Mouse (Mus musculus) myocyte (in vitro differentiated cells): ENCODE results near the gene Kif26b. TPM values are rescaled to one million over a fixed set of nuclear protein-coding genes. Genes with fewer than 3 reads are reported as not detected.

ENCODE experiments used
- H3K27me3 ChIP-seq: one replicate; pipeline ENCODE4 v1.6.1; 2011; ENCODE audit not compliant: control insufficient read depth, insufficient read depth, insufficient read length
- H3K36me3 ChIP-seq: one replicate; pipeline ENCODE4 v1.6.1; 2011; ENCODE audit not compliant: control insufficient read depth, insufficient read depth
- H3K4me2 ChIP-seq: one replicate; pipeline ENCODE4 v1.6.1; 2011; ENCODE audit warnings: low read depth, control low read depth
- H3K4me3 ChIP-seq: one replicate; pipeline ENCODE4 v1.5.1; 2011; ENCODE audit warnings: mild to moderate bottlenecking, control low read depth, moderate library complexity
- H3K79me2 ChIP-seq: one replicate; pipeline ENCODE4 v1.6.1; 2011; ENCODE audit not compliant: control insufficient read depth, insufficient read depth
- H3ac ChIP-seq: one replicate; pipeline ENCODE4 v1.6.1; 2011; ENCODE audit not compliant: control insufficient read depth, insufficient read length
- CEBPB ChIP-seq: IDR thresholded peaks from 2 replicates; pipeline ENCODE4 v1.6.1; 2011; ENCODE audit warnings: mild to moderate bottlenecking, moderate library complexity; ENCODE audit not compliant: poor library complexity, insufficient read depth, severe bottlenecking
- E2F4 ChIP-seq: IDR thresholded peaks from one replicate; pipeline ENCODE4 v1.6.1; 2011; ENCODE audit warnings: mild to moderate bottlenecking, control low read depth, moderate library complexity; ENCODE audit not compliant: insufficient read depth
- MAX ChIP-seq: IDR thresholded peaks from one replicate; pipeline ENCODE4 v1.6.1; 2011; ENCODE audit warnings: low read depth, mild to moderate bottlenecking, control low read depth
- MYOD1 ChIP-seq, 3 experiments: IDR thresholded peaks; one replicate each; pipeline ENCODE4 v1.6.1; 2011; ENCODE audit warnings: control low read depth in 2 of 3, low read depth in 2 of 3, mild to moderate bottlenecking in 2 of 3, moderate library complexity in 1 of 3; ENCODE audit not compliant: insufficient read length in 2 of 3, control insufficient read depth in 1 of 3
- MYOG ChIP-seq, 3 experiments: IDR thresholded peaks; one replicate each; pipeline ENCODE4 v1.6.1; 2011; ENCODE audit warnings: control low read depth in 2 of 3, low read depth in 2 of 3, mild to moderate bottlenecking in 2 of 3; ENCODE audit not compliant: insufficient read length in 2 of 3, control insufficient read depth in 1 of 3, insufficient read depth in 1 of 3
- POLR2A ChIP-seq: IDR thresholded peaks from one replicate; pipeline ENCODE4 v1.6.1; 2011; ENCODE audit warnings: low read depth, mild to moderate bottlenecking, control low read depth, moderate library complexity; ENCODE audit not compliant: insufficient read length
- POLR2AphosphoS2 ChIP-seq: IDR thresholded peaks from one replicate; pipeline ENCODE4 v1.6.1; 2011; ENCODE audit warnings: low read depth, control low read depth; ENCODE audit not compliant: insufficient read length
- REST ChIP-seq: IDR thresholded peaks from one replicate; pipeline ENCODE4 v1.6.1; 2011; ENCODE audit warnings: mild to moderate bottlenecking, control low read depth, moderate library complexity; ENCODE audit not compliant: insufficient read depth, insufficient read length
- SRF ChIP-seq: IDR thresholded peaks from one replicate; pipeline ENCODE4 v1.6.1; 2011; ENCODE audit warnings: low read depth; ENCODE audit not compliant: control insufficient read depth, insufficient read length
- TCF12 ChIP-seq: IDR thresholded peaks from one replicate; pipeline ENCODE4 v1.6.1; 2011; ENCODE audit warnings: mild to moderate bottlenecking, control low read depth; ENCODE audit not compliant: poor library complexity, insufficient read depth, severe bottlenecking
- TCF3 ChIP-seq: IDR thresholded peaks from one replicate; pipeline ENCODE4 v1.6.1; 2011; ENCODE audit warnings: low read depth, control low read depth; ENCODE audit not compliant: insufficient read length
- USF1 ChIP-seq: IDR thresholded peaks from one replicate; pipeline ENCODE4 v1.6.1; 2011; ENCODE audit warnings: low read depth, mild to moderate bottlenecking, control low read depth, moderate library complexity
- polyA plus RNA-seq: library from polyadenylated mRNA; unstranded; fragments of >200 nt; fragmentation: generic; extraction: Trizol; gene quantifications from one replicate; pipeline ENCODE4 v1.2.1, GENCODE M21; 2012; ENCODE audit warnings: missing spikeins

The Kif26b gene
- polyA plus RNA-seq, 1 experiment, result 5.9 TPM

- no peak overlapping the region for H3K4me3 ChIP-seq
- peak overlapping the region; percentile 62 for H3K4me2 ChIP-seq
- no peak overlapping the region for H3ac ChIP-seq
- no peaks in the 10 kb centered on the region for H3K36me3 ChIP-seq
- H3K79me2 ChIP-seq, result no peaks in the 10 kb centered on the region
- no peaks in the 10 kb centered on the region for H3K27me3 ChIP-seq
- TF ChIP-seq REST, result no peak
- TF ChIP-seq POLR2AphosphoS2, result no peak
- no peak for TF ChIP-seq TCF3
- no peak for TF ChIP-seq POLR2A
- TF ChIP-seq MYOG (IDR thresholded peaks at IDR 0.05; ENCODE audit: control insufficient read depth in 1 of 3, insufficient read depth in 1 of 3, insufficient read length in 2 of 3, low read depth in 2 of 3), result peak in 1 of 3 experiments; percentile 53
- TF ChIP-seq USF1, result no peak
- no peak for TF ChIP-seq MAX
- TF ChIP-seq MYOD1 (IDR thresholded peaks at IDR 0.05; ENCODE audit: control insufficient read depth in 1 of 3, insufficient read length in 2 of 3, low read depth in 2 of 3), result peak in 2 of 3 experiments; percentile 42 to 52
Observed at GRCm38 (mm10) chr1:178523152-178523551, 5.8 kb upstream of the Kif26b start.

GRCm38 (mm10) chr1:178527185-178527546 is 1.8 kb upstream of the Kif26b start:
- Histone ChIP-seq H3K36me3 (no peaks in the 10 kb centered on the region), H3ac (no peak overlapping the region), H3K4me3 (peak overlapping the region; percentile 76), H3K4me2 (peak overlapping the region; percentile 100), H3K27me3 (no peaks in the 10 kb centered on the region), H3K79me2 (peaks cover 5% of the 10 kb centered on the region)
- TF ChIP-seq MYOD1 (IDR thresholded peaks at IDR 0.05; ENCODE audit: control insufficient read depth in 1 of 3, insufficient read length in 2 of 3, low read depth in 2 of 3) (no peak), SRF (no peak), CEBPB (no peak), TCF12 (no peak), POLR2A (no peak), USF1 (no peak), REST (no peak), E2F4 (no peak), POLR2AphosphoS2 (no peak), MYOG (IDR thresholded peaks at IDR 0.05; ENCODE audit: control insufficient read depth in 1 of 3, insufficient read depth in 1 of 3, insufficient read length in 2 of 3, low read depth in 2 of 3) (no peak), MAX (no peak), TCF3 (no peak)

- Histone ChIP-seq H3K27me3 (no peaks in the 10 kb centered on the region), H3K79me2 (peaks cover 5% of the 10 kb centered on the region), H3K4me2 (peak overlapping the region; percentile 100), H3K4me3 (peak overlapping the region; percentile 76), H3K36me3 (no peaks in the 10 kb centered on the region), H3ac (peak overlapping the region; percentile 61)
- TF ChIP-seq MAX, result no peak
- no peak for TF ChIP-seq E2F4
- TF ChIP-seq MYOD1 (IDR thresholded peaks at IDR 0.05; ENCODE audit: control insufficient read depth in 1 of 3, insufficient read length in 2 of 3, low read depth in 2 of 3), result peak in 2 of 3 experiments; percentile 88 to 94
- TF ChIP-seq TCF12, result peak; percentile 44
- no peak for TF ChIP-seq CEBPB
- TF ChIP-seq POLR2A, result peak; percentile 27
- TF ChIP-seq POLR2AphosphoS2, result no peak
- peak in 2 of 3 experiments; percentile 80 to 82 for TF ChIP-seq MYOG (IDR thresholded peaks at IDR 0.05; ENCODE audit: control insufficient read depth in 1 of 3, insufficient read depth in 1 of 3, insufficient read length in 2 of 3, low read depth in 2 of 3)
Observed at GRCm38 (mm10) chr1:178527547-178528361, 1.2 kb upstream of the Kif26b start.

GRCm38 (mm10) chr1:178529512-178530300 is 781 bp downstream of the Kif26b start:
- Histone ChIP-seq H3K4me2 (peak overlapping the region; percentile 100), H3K4me3 (peak overlapping the region; percentile 76), H3ac (peak overlapping the region; percentile 61), H3K79me2 (peaks cover 5% of the 10 kb centered on the region), H3K36me3 (no peaks in the 10 kb centered on the region), H3K27me3 (no peaks in the 10 kb centered on the region)
- TF ChIP-seq E2F4, result no peak
- no peak for TF ChIP-seq POLR2A
- TF ChIP-seq SRF, result no peak
- no peak for TF ChIP-seq MYOG (IDR thresholded peaks at IDR 0.05; ENCODE audit: control insufficient read depth in 1 of 3, insufficient read depth in 1 of 3, insufficient read length in 2 of 3, low read depth in 2 of 3)
- TF ChIP-seq CEBPB, result no peak
- TF ChIP-seq TCF3, result no peak
- no peak for TF ChIP-seq POLR2AphosphoS2
- no peak for TF ChIP-seq USF1
- TF ChIP-seq MAX, result no peak
- no peak for TF ChIP-seq TCF12
- TF ChIP-seq REST, result no peak
- TF ChIP-seq MYOD1 (IDR thresholded peaks at IDR 0.05; ENCODE audit: control insufficient read depth in 1 of 3, insufficient read length in 2 of 3, low read depth in 2 of 3), result no peak
